Mouse (Mus musculus) lung, postnatal 14 days (tissue): ENCODE results near the gene Ddx31.

ENCODE experiments used
- DNase-seq: peaks from one replicate; pipeline ENCODE4 v3.0.0; 2021

Ddx31 gene

GRCm38 (mm10) chr2:28912961-28913360, 72.8 kb downstream of the Ddx31 start:
- DNase-seq, result no peak

GRCm38 (mm10) chr2:28914121-28914520, 73.9 kb downstream of the Ddx31 start:
- DNase-seq, result no peak

DNA sequence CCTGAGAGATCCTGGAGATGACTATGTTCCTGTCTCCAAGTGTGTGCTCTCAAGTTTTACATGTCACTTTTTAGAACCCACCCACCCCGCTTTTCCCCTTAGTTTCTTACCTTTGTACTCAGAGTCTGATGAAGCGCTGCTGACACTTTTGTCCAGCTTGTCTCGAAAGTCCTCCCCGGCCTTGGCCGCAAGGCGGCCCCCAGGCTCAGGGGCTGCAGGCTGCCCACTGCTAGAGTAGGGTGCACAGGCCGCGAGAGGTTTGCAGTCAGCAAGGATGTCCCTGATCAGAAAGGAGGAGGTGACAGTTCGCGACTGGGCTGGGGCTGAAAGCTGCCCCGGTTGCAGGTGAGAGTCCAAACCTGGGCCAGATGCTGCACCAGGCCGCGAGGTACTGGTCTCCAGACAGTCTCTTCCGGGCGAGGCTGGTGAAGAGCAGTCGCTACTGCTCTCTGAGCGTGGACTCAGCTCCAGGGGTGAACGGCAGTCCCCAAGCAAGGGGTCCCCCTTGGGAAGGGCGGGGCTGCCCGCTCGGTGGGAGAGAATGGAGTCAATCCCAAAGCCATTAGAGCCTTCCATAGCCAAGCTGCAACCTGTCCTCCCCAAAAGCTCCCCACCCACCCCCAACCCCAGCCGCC, 75.0 kb downstream of the Ddx31 start:
- DNase-seq, result no peak

GRCm38 (mm10) chr2:28915768-28916512, 75.7 kb downstream of the Ddx31 start:
- peak; percentile 83 for DNase-seq

GRCm38 (mm10) chr2:28916513-28916865, 76.3 kb downstream of the Ddx31 start, which contains the start of gene Barhl1:
TSS of gene Barhl1 (minus strand) at chr2:28916668.
- no peak for DNase-seq

GRCm38 (mm10) chr2:28917156-28917517, 76.9 kb downstream of the Ddx31 start:
- no peak for DNase-seq

DNA sequence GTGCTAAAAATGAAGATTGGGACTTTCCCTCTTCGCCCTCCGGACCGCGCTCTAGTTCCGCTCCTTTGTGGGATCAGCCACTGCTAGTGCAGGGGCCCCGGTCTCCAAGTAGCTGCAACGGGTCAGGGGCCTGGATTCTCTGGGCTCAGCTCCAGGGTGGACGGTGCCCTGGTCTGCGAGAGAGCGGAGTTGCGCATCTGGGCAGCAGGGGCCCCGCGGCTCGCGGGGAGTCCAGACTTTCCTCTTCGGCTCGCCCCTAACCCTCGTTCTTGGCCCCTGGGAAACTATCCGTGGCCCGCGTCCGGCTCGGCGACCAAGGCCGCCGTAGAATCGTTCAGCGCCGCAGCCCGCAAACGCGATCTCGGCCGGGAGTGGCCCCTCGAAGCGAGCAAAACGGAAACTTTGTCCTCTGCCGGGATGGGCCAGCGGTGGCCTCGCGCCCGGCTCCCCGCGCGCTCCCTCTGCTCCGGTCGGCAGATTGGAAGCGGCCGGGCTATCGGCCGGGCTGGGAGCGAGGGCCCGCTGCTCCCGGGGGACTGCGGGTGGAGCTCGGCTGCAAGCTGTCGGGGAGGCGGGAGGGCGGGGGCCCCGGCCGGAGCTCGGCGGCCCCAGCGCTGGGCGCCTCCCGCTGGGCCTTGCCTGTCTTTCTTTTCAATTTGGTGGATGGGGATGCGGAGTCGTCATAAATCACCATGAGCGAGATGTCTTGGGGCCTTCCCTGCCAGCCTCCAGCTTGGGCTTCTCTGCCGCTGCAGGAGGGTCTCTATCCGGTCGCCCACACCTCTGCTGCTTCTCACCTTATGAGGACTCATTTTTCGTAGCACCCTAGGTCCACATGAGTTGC, 77.5 kb downstream of the Ddx31 start:
- no peak for DNase-seq

GRCm38 (mm10) chr2:28919001-28919400, 78.8 kb downstream of the Ddx31 start:
- DNase-seq, result no peak

GRCm38 (mm10) chr2:28923912-28924311, 83.7 kb downstream of the Ddx31 start:
- peak; percentile 77 for DNase-seq

- DNase-seq, result no peak
These were observed 90.4 kb downstream of the Ddx31 start for GRCm38 (mm10) chr2:28930571-28930970.

- DNase-seq, result no peak
These were observed 98.8 kb downstream of the Ddx31 start for GRCm38 (mm10) chr2:28938997-28939396.

- DNase-seq, result no peak
These were observed 103.7 kb downstream of the Ddx31 start for GRCm38 (mm10) chr2:28943666-28944516.

GRCm38 (mm10) chr2:28945388-28945787, 105.2 kb downstream of the Ddx31 start:
- DNase-seq, result no peak

GRCm38 (mm10) chr2:28946312-28946711, 106.1 kb downstream of the Ddx31 start:
- DNase-seq, result no peak

- DNase-seq, result no peak
These were observed 112.8 kb downstream of the Ddx31 start for GRCm38 (mm10) chr2:28952981-28953380.

DNA sequence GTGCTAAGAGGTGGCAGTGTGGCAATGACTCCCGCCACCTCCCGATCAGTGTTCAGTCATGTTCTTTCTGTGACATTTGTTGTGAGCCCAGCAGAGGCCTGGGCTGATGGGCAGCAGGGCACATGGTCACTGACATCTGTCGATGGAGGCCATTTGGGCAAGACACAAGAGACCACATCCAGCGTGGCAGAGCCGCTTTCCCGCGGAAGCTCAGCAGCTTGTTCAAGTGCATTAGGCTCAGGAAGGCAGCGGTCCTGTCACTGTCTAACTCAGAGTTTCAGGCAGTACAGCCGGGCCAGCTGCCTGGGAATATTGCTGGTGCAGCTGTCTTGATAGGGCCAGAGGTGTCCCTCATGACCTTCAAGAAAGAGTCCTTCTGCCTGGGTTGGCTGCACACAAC, 114.4 kb downstream of the Ddx31 start:
- DNase-seq, result no peak
